Mouse (Mus musculus) thymus, adult 2 months (tissue): Measurements from ENCODE around the gene Rtn4rl1.

Source experiments
- CTCF ChIP-seq: fragments of 200-500 bp; IDR thresholded peaks from 2 replicates; pipeline ENCODE4 v1.5.1; 2012; ENCODE audit warnings: mild to moderate bottlenecking, control low read depth, low read length, moderate library complexity, borderline replicate concordance; ENCODE audit not compliant: control insufficient read depth, poor library complexity, insufficient read depth; ENCODE audit errors: extremely low read depth
- POLR2A ChIP-seq: fragments of 200-500 bp; IDR thresholded peaks from 2 replicates; pipeline ENCODE4 v1.6.1; 2012; ENCODE audit warnings: mild to moderate bottlenecking, low read length, control low read depth, moderate library complexity; ENCODE audit not compliant: control insufficient read depth, poor library complexity, insufficient read depth; ENCODE audit errors: extremely low read depth

DNA sequence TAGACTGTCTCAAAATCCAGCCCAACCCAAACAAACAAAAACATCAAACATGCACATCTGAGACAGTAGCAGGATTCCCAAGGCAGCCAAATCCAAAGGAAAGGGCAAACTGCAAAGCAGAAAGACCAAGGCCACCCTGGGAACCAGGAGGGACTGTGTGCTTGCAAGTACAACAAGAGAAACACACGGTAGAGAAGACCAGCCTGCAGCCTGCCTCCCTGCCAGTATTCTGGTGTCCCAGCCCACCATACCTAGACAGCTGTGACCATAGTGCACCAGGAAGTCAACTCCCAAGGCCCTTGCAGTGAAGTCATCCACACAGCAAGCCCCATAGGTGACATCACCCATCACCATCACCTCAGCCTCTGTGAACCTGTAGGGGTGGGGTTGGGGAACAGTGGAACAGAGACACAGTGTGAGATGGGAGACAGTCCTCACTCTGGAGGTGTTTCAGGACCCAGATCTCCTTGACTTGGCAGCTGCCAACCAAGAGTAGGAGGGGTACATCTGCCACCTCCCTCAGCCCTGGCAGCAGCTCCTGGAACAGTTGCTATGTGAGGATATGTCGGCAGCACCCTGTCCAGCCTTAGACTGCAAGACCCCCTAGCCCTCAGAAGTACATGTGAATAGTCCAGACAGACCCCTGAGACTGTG, 9.5 kb upstream of the Rtn4rl1 start:
- TF ChIP-seq POLR2A = no peak
- TF ChIP-seq CTCF = no peak
